Mouse (Mus musculus) urinary bladder, adult 2 months (tissue): ENCODE measurements at regions not wholly inside any gene's neighbourhood (a gene's known extent, or its start where the extent isn't known, plus 50 kb on each side); places are given as distances from the start of the nearest gene placed in this dataset.
"Not testable (repeated sequence)": the region's sequence is repeated elsewhere in the genome, so short reads cannot be mapped to it uniquely, and the experiment has no call there.

Experiments used
- DNase-seq: peaks from one replicate; pipeline ENCODE4 v3.0.0; 2022; ENCODE audit warnings: low spot score

DNA sequence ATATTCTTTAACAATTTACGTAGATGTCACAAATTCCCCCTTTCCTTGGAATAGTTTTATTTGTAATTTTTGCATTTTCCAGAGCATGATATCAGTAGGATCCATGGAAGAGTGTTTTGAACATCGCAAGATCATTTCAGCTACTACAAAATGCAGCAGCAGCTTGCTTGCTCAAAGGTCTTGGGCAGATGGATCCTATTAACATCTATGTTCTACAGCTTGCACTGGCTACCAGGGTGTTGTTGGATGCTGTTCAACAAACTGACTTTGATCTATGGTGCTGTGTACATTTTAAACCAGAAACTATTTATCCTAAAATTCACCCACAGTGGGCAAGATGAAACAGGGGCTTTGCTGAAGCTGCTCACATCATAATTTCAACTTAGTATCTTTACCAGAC is 448.5 kb upstream of the Hsf2 start:
- DNase-seq: no peak

DNA sequence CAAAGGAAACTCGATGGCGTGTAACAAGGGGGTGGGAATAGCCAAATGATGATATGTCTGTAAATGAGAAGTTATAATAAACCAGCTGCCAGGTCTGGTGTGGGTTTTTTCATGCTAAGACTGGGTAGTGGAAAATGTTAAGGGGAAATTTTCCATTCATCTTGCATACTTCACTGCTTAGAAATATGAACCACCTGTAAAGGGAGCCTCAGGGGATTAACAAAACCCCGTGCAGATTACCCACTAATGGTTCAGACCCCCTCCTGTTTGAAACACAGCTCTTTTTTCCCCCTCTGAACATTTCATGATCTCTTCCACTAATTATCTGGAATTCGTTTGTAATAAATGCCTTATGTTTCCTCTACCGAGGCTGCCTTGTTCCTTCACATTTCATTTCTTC is 446.0 kb upstream of the Hsf2 start:
- no peak for DNase-seq

DNA sequence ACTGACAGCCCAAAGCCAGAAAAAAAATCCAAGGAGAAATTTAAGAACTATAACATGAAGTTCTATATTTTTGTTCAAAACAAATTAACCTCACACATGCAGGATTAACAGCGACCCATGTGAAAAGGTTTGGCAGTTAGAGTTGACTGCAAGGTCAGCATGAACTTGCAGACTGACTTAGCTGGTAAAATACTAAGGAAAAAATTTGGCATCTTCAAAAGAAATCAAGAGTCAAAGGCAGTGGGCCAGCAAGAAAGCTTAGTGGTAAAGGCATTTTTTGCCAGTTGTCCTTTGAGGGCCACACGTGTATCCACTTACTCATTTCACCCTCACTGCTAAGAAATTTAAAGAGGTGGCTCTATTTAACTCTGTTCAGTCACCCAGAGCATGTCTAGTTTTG is 440.2 kb upstream of the Hsf2 start:
- no peak for DNase-seq

DNA sequence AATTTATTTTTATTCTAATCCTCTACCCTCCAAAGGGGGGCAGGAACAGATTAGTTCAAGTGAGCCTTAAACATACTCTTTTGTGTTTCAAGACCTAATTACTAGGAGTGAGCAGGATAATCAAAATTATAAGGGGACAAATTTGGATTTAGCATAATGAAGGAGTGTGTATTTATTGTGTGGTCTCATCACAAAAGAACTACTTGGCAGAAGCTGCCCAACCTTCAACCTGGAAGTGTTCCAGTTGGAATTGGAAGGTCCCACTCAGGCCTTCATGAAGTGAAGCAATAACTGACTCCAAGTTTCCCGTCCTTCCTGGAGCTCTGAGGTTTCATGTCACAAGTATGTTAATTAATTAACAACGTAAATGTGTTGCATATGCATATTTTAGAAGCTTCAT is 439.3 kb upstream of the Hsf2 start:
- DNase-seq: no peak

DNA sequence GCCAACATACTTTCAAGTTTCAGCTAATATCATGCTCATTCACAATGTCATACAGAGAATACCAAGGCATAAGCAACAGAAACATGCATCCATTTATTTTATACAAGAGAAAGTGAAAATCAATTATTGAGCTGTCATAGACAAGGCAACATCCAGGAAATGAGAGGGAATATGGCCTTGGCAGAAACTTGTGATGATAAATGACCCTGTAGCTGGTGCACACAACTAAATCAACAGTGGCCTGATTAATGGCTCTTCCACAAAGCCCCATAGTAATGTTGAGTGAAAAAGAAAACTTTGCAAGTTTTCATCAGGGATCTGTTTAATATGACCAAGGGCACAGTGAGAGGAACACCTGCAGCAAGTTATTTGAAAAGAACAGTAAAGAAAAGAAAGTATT is 438.5 kb upstream of the Hsf2 start:
- no peak for DNase-seq

DNA sequence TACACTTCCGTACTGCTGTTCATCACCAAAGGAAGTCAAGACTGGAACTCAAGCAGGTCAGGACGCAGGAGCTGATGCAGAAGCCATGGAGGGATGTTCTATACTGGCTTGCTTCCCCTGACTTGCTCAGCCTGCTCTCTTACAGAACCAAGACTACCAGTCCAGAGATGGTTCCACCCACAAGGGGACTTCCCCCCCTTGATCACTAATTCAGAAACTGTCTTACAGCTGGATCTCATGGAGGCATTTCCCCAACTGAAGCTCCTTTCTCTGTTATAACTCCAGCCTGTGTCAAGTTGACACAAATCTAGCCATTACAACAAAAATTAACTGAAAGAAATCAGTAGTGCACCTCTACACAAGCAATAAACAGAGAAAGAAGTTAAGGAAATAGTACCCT is 432.8 kb upstream of the Hsf2 start:
- not testable (repeated sequence) for DNase-seq

DNA sequence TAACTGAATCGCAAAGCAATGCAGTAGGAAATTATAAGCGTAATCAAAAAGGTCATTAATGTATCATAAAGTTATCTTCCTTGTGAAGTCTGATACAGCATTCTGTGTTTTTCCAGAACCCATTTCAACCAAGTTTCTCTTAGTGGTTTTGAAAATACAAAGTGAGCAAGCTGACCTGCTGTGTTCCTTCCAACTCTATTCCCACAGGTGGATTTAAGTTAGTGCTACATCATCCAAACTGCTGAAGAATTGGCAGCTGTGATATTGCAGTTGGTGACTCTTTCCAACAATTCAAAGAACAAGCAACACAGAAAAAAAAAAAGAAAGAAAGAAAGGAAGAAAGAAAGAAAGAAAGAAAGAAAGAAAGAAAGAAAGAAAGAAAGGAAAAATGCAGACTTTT is 396.1 kb upstream of the Hsf2 start:
- DNase-seq: no peak

DNA sequence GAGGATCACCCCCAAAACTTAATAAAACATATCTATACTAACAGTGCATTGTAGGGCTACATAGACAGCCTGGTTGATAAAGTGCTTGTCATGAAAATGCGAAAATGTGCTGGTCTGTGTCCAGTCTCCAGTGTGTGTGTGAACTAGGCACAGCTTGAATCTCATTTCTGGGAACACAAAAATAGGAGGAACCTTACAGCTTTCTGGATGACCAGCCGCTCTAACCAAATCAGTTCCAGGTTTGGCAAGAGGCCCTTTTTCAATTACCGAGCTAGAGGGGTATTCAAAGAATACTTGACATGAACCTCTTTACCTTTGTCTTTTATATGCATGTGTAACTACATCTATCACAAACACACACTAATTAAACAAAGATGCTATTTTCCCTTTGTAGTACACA is 390.3 kb upstream of the Hsf2 start:
- DNase-seq: no peak

DNA sequence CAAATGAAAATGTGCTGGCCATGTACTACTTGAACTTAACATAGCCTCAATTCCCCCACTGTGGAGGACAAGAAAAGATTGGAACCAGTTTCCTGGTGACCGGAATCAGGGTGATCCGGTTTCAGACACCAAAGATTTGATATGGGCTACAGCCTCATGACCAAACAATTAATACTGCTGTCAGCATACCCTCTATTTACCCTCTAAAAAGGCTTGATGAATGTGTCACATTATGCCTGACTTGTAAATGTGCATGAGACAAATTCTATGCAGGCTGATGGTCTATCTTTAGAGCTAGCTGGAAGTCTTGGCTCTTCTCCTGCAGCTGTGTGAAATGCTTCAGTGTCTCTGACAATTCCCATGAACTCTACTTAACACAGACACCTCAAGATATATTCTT is 372.8 kb upstream of the Hsf2 start:
- no peak for DNase-seq

DNA sequence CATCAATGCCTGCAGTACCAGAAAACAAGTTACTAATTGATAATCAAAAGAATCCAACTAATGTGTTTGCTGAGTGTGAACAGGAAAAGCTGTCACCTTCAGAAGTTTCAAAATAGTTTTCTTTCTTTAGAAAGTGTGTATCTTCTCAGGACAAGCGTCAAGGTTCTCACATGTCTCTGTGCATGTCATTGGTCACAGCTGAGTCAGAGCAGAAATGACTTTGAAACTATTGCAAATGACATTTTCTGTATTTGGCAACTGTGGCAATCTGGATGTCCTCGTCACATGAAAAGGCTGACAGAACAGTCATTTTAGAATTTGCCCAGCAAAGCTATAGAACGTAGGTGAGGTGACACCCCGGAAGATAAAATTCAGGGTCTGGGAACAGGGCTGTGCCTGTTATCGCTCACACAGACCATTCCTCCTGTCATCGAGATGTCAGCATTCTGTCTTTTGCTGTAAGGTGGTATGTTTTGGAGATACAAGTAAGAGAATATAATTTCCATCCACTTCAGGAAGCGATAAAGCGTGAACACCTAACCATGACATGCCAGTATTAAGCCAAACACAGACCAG is 371.4 kb upstream of the Hsf2 start:
- DNase-seq: no peak

DNA sequence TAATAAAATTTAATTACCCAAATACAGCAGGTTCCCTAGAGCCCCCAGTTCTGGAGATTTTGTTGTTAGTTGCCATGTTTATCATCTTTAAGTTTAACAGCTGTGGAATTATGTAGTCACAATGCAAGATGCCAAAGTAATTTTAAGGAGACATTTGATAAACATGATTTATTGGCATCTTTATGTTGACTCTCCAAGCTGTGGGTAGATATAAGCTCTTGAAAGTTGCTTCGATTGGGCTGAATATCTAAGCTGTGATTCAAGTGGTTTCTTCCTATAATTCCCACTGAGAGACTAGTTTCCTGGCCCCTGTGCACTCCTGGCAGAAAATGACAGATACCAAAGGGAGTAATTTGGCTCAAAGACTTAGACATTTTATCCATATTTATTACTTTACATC is 364.7 kb upstream of the Hsf2 start:
- DNase-seq: no peak

DNA sequence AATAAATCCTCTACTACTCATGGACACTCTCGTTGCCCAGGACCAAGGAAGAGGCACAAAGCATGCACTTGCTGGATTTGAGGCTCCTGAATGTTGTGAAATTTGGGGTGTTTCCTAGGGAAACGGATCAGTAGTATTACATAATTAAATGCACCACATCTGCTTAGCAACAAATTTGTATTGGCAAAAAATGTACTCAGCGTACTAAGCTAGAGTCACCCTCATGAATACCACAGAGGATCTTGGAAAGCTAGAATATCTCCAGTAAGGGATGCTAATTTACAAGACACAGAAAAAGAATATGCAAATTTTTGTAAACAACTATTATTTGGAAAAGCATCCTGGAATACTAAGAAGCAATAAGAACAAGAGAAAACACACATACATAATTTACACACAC is 359.0 kb upstream of the Hsf2 start:
- no peak for DNase-seq

DNA sequence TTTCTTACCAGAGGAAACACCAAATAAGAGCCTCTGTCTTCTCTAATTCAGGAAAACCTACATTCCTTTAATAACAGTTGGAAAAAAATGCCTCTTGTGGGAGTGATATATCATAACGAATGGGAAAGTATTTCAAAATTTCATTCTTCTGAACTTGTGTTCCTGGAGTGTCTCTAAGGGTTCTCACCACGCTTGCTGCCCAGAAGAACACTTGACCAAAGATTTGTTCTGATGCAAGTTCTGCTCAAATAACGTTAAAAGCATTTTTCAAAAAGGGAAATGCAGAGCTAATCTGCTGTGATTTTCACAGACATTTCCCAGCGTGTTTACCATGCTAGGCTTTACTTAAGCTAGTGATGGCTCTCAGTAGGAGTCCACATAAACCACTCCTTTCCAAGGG is 329.8 kb upstream of the Hsf2 start:
- DNase-seq: no peak

DNA sequence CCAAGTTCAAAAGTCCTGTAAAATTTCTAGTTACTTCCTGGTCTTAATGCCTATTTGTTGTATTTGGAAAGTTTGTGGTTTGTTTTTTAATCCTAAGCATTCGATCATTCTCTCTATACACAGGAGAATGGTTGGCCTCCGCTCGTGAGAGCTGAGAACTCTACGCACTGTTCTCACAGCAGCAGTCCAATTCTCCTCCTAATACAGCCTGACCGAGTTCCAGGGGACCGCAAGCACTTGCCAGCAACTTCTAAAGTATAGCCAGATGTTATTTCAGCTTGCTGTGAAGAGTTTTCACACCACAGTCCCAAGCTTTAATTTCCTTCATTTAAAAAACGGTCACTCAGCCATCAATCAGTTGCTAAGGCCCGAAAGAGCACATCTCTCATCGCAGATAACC is 329.3 kb upstream of the Hsf2 start:
- no peak for DNase-seq

DNA sequence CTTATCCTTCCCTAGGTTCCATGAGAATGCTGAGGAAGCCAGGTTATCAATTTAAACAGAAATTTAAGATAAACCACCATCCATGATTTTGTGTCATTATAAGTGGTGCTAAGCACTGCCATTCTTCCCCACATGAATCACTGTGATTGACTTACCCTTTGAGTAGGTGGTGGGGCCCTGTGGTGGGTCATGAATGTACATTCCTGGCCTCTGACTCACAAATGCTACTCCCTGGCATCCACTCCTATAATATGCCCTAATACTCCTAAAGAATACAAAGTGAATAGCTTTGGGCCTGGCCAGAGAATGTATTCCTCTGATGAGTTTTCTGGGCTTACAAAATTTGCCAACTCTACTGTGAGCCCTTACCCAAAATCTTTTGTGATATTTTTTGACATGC is 325.6 kb upstream of the Hsf2 start:
- DNase-seq: no peak

DNA sequence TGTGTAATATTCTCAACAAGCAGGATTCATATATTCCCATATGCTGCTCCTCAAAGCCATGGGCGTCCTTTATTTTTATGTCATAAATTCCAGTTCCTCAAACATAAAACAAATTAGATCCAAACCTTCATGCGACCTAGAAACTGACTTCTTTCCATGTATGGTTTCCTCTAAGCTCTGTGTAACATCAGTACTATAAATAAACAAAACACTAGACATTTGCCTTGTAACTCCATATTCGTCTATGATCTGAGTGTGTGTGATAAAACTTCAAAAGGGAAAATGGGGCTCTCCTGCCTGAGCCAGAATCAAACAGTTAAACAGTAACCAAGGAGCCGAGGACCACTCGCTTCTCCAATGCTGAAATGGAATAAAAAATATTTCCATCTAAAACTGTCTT is 322.8 kb upstream of the Hsf2 start:
- no peak for DNase-seq

DNA sequence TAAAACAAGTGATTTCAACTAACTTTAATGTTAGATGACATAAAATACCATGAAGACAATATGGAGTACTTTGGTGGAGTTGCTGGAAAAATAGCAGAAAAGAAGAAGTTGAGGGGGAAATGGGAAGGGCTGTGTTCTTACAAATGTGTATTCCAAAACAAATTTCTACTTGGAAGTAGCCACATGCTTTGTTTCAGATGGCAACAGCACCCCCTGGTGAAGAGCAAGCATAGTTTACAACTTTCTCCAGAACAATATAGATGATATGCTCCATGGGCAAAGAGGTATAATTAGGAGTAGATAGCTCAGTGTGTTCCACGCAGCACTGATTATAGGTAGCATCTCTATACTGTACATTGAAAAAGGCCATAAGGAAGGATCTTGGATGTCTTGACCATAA is 302.6 kb upstream of the Hsf2 start:
- no peak for DNase-seq

DNA sequence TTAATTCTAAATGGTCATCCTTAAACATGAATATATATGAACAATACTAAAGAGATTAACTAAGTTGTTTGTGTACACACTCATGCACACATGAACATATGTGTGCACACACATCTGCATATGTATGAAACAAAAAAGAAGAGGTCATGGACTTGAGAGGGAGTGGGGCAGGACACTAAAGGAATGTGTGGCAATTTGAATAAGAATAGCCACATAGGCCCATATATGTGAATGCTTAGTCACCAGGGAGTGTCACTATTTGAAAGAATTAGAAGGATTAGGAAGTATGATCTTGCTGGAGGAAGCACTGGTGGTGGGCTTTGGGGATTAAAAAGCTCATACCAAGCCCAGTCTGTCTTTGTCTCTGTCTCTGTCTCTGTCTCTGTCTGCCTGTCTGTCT is 275.5 kb upstream of the Hsf2 start:
- no peak for DNase-seq

DNA sequence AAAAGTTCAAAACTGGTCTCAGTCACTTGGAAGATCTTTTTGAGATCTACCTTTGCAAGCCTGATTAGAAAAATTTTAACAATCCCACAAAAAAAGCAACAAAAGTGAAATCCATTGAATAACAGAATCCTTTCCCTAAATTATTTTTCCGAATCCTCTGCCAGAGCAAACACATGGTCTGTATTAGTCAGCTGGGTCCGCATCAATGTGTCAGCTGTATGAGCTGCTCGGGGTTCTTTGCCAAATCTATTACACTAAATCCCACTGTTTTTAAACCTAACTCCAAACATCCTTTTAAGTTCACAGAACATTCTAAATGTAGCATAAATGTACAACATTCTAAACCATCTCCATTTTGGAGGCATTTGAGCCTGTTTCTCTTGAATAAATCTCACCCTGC is 255.1 kb upstream of the Hsf2 start:
- DNase-seq: no peak

DNA sequence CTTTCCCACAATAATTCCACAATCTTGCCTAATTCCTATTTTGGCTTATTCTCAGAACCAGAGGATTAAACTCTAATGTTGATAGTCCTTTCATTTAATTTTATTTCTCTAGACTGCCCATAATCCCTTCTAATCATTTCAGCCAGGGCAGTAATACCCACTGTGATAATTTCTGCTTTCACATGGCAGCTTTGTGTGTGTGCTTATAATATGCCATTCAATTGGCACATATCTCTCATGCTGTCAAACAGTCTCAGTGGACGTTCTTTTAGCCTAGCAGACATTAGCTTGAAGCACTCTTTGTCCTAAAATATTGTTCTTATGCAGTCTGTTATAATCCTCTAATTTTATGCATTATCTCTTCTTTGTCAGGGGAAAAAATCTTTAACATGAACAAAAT is 205.0 kb upstream of the Hsf2 start:
- DNase-seq: no peak

DNA sequence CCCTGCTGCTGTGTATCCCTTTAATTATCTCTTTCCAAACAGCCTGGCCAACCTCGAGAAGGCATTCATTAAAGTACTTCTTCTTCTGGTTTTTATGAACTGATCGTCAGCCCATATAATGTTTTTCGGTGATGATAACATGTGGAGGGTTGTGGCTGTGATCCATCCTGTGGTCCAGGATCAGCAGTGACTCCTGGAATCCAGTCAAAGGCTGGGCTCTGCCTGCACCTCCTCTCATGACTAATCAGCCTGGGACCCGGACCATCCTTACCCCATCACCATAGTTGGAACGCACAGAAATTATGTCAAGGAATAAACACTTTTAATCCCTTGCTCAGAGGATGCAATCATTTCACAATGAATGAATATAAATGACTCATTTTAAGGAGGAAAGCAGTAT is 203.3 kb upstream of the Hsf2 start:
- DNase-seq: no peak

DNA sequence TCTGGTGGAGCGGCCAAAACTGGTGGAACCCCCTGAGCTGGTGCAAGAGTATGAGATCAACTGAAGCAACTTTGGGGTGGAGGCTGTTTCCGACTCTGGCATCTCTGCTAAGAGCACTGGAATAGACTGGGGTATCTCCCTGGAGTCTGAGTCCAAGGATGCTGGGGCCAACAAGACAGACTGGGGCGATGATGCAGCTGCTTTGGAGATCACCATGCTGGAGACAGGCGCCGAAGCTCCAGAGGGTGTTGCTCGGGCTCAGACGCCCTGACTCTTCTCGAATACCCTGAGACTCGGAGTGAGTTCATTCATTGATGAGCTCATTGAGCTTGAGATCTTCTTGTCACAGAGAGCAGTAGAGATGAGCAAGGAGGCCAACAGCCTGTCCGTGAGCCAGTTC is 194.6 kb upstream of the Hsf2 start:
- no peak for DNase-seq

DNA sequence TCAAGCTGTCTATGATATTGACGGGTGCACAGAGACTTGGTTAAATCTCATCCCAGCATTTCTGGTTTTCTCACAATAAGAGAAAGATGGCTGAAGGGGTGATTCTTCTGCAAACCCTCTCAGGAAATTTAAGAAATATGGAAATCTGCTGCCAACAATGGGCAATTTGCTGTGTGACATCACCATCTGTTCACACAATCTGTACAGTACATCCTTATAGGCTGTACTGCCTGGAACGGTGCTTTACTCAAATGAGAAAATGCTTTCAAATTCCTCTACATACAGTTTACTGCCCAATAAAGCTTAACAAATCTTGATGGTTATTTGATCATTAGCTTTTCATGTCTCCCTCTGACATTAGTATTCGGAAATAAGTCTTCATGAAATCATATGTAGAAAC is 172.4 kb upstream of the Hsf2 start:
- no peak for DNase-seq

DNA sequence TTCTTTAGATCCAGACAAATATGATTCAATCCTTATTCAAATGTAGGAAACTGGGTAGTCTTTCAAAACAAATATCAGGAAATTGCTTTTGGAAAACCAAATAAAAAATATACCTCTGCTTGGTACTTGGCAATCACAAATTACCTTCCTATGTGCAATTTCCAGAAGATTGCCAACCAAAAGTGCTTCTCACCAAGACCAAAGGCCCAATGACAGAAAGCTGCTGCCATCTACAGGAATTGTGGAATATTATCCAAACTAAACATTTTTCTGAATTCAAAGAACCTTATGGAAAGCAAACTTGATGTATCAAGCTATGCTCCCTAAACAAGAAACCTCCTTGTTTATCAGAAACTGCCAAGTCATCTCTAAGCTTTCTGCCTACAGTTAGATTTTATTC is 169.1 kb upstream of the Hsf2 start:
- DNase-seq: no peak

DNA sequence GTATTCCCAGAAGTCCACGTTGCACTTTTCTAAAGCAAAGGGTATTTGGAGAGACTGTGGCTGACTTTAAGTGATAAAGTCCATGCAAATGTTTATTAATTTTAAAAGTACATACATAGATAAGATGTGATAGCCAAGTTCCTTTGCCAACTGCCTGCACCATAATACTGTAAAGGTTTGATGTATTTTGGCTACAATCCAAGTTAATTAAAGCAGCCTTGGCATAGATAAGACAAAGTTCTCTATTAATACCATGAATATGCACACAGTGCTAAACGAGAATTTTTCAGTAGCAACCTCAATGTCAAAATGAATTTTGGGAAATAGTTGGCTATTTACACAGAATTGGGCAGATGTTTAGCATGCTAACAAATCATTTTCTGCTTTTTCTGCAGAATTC is 167.0 kb upstream of the Hsf2 start:
- DNase-seq: no peak
